Mouse (Mus musculus) E14TG2a.4 (cell line): ENCODE measurements around the gene Defb43.

Experiments used
- CTCF ChIP-seq: conservative IDR thresholded peaks from 2 replicates; pipeline ENCODE4 v1.5.1; 2014; ENCODE audit warnings: low read length
- POU5F1 ChIP-seq: IDR thresholded peaks from 2 replicates; pipeline ENCODE4 v1.6.1; 2014; ENCODE audit warnings: low read length, borderline replicate concordance

- TF ChIP-seq CTCF (no peak), POU5F1 (no peak)
Measured at GRCm38 (mm10) chr14:62984410-62984809, 27.2 kb upstream of the Defb43 start, which contains the start of gene Defb48.
